Mouse (Mus musculus) embryo, embryonic 11 days (tissue): ENCODE measurements at regions not wholly inside any gene's neighbourhood (a gene's known extent, or its start where the extent isn't known, plus 50 kb on each side); places are given as distances from the start of the nearest gene placed in this dataset.

Experiments
- DNase-seq: peaks from one replicate; pipeline ENCODE4 v3.0.0-alpha.2; 2015

DNA sequence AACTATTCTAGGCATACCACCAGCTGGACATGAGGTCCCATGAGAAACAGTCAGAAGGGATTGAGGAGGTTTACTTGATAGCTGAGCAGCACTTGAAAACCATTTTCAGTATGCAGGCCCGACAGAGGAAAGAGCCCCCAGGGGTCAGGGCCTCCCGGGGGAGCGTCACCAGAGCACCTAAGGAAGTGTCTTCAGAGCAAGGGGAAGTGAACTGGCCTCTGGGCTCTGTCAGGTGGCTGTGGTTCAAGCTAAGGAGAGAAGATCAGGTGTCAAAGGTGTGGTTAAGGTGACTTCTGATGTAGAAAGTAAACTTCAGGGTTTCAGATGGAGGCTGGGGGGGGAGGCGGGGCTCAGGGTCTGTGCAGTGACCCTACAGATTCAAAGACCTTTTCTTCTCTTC lies 57.3 kb downstream of the Bhlhe40 start:
- DNase-seq: no peak

GRCm38 (mm10) chr6:108718887-108719286 lies 58.5 kb downstream of the Bhlhe40 start:
- no peak for DNase-seq

DNA sequence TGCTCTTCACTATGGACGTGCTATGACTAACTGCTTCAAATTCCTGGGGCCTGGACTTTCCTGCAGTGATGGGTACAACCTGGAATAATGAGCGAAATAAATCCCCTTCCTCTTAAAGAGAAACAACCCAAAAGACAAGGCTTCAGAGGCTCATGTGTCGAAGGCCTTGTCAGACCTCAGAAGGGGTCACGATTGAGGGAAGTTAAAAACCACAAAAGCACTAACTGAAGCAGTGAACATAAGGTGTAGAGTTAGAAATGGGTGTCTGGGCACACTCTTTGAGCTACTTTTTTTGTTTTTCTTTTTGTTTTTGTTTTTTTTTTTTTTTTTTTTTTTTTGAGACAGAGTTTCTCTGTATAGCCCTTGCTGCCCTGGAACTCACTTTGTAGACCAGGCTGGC lies 59.5 kb downstream of the Bhlhe40 start:
- no peak for DNase-seq

GRCm38 (mm10) chr6:108720978-108721377 lies 60.5 kb downstream of the Bhlhe40 start:
- DNase-seq: no peak

- no peak for DNase-seq
Measured at GRCm38 (mm10) chr6:108721557-108721956, 61.1 kb downstream of the Bhlhe40 start.

DNA sequence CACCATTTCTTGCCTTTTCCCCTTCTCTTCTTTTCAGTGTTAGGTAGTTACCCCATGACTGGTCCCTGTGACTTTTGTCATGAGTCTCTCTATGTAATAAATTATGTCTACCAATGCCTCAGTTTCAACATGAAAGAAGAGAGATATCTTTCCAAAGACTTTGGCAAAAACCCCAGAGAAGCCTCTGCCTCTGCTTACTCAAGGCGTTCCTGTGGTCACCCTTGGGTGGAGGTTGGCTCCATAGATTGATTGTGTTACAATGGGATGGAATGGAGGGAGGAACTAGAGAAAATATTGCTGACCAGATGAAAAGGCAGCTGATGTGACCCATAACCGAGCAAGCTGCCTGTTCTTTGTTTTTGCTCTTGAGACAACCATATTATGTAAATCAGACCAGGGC lies 59.7 kb upstream of the Arl8b start:
- no peak for DNase-seq

DNA sequence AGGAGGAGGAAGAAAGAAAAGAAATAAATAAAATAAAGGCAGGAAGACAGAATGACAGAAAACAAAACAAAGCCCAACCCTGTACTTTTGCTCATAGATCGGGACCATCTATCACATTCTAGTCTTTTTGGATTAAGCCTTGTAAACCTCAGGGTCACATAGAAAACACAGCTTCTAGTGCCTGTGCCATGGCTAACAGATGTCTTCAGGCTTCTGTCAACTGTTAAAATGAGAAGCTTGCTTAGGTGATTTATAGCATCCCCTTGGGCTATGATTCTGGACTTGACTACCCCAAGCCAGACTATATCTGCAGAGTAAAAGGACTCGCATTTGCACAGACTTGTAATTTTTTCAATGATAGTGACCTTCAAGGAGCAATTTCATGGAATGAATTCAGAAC lies 59.1 kb upstream of the Arl8b start:
- no peak for DNase-seq

GRCm38 (mm10) chr6:108731107-108731630 lies 51.7 kb upstream of the Arl8b start:
- DNase-seq: peak; percentile 13
